Mouse (Mus musculus) liver (tissue): ENCODE measurements at regions not wholly inside any gene's neighbourhood (a gene's known extent, or its start where the extent isn't known, plus 50 kb on each side); places are given as distances from the start of the nearest gene placed in this dataset.

Source experiments
- DNase-seq: peaks from one replicate; pipeline ENCODE4 v3.0.0-alpha.2; 2020; ENCODE audit warnings: mixed read lengths

DNA sequence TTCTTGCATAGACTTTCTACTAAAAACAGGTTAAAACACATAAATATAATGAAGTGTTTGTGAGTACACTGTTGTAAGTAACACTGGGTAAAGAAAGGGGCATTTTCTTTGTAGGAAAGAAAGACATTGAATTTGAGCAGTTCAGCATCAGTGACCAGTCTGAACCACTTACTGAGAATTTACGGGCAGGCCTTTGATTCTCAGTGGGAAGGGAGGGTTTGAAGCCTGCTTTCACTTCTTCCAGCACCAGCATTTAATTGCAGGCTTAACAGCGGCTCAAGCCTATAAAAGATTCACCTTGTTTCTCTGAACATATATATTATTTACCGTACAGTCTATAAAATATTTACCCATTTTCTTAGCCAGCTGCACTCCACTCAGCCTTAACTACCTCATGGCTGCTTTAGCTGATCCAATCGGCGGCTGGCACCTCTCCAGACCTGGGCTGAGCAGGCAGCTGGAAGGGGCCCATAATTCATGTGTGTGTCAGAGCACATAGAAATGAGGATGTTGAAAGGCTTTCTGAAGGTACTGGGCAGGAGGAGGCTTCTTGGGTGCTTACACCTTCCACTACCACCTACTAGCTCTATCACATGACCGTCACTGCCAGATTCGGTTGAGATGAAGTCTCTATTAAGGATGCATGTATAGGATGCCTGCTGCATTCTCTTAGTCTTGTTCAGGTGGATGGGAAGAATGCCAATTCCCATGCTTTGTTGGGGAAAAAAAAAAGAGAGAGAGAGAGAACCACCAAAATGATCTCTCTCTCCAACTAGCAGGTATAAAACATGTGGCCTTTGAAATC, 50.0 kb upstream of the Fggy start:
- peak; percentile 20 for DNase-seq
